Mouse (Mus musculus): ENCODE results near the gene Trim67.

DNA sequence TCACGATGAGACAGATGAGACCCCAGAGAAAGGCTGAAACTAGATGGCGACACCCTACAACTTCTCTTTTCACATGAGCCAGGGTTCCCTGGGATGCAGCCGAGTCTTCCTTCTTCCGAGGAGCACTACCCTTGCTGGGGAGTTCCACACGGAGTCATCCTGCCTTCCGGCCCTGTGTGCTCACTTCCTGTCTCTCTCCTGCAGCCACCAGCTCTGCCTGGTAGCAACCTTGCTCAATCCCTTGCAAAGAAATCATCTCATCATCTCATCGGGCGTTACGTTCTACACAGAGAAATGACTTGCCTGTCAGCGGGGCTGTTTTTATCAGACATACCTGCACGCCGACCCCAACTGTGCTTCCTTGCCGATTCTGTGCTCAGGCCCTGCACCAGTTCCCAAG is 37.2 kb downstream of the Trim67 start:
- TF ChIP-seq POLR2A (IDR thresholded peaks at IDR 0.05; ENCODE audit: control insufficient read depth, extremely low read depth, insufficient read depth, low read length, poor library complexity) (no peak), CTCF (IDR thresholded peaks at IDR 0.05; ENCODE audit: borderline replicate concordance, control insufficient read depth, extremely low read depth, insufficient read depth, low read length, poor library complexity) (no peak)

All from thymus, adult 2 months (tissue).